Mouse (Mus musculus) erythroblast, embryonic 14.5 days (primary cell): ENCODE results near the gene Tff3.

Experiments used
- GATA1 ChIP-seq: IDR thresholded peaks from 2 replicates; pipeline ENCODE4 v1.6.1; 2012; ENCODE audit warnings: low read length, inconsistent platforms, mixed read lengths
- TAL1 ChIP-seq: IDR thresholded peaks from 3 replicates; pipeline ENCODE4 v1.6.1; 2012; ENCODE audit warnings: low read length, inconsistent platforms, mixed read lengths

DNA sequence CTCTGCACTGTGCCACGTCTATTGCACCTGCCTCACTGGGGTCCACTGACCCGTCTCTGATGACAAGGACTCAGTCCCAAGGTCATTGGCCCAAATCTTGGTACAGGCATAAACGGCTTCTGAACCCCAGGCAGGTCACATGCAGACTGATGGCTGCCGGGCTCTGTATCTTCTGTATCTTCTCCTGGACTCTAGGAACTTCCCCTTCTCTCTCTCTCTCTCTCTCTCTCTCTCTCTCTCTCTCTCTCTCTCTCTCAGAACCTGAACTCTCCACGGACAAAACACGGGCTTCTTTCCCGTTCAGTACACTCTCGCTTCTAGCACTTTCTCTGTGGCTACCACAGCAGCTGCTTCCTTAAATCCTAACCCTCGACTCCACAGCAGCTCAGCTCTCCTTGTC is 16.6 kb upstream of the Tff3 start:
- TF ChIP-seq TAL1 (no peak), GATA1 (no peak)
